Mouse (Mus musculus): ENCODE data around the gene 1700034I23Rik. TPM values are rescaled to one million over a fixed set of nuclear protein-coding genes. Genes with fewer than 3 reads are reported as not detected.

The 1700034I23Rik gene
- polyA plus RNA-seq (2021; fragmentation: Nextera tagmentation): not detected in 2 replicates
- long read RNA-seq, experiment 1: 0 reads
- long read RNA-seq, experiment 2: 0 reads

GRCm38 (mm10) chr3:40902443-40902842 lies at the start of gene 1700034I23Rik:
1700034I23Rik (minus strand) TSS chr3:40902543.

GRCm38 (mm10) chr3:40949170-40949902 lies 47.0 kb upstream of the 1700034I23Rik start, which contains the start of gene Larp1b:
Larp1b (plus strand) TSS chr3:40949828.

Other genes with a start within 250 kb of the 1700034I23Rik start
- gene Slc25a31, start 193.7 kb downstream of the 1700034I23Rik start, polyA plus RNA-seq (2021; fragmentation: Nextera tagmentation): 0.20 TPM in 1 of 2 replicates, not detected in the other
- gene Hspa4l, start 158.0 kb downstream of the 1700034I23Rik start, polyA plus RNA-seq (2021; fragmentation: Nextera tagmentation): 63.6 and 72.8 TPM in 2 replicates
- 2.6 and 2.8 TPM in 2 replicates for gene Plk4, start 102.5 kb downstream of the 1700034I23Rik start, polyA plus RNA-seq (2021; fragmentation: Nextera tagmentation)
- 12.0 and 12.2 TPM in 2 replicates for gene Mfsd8, start 55.7 kb downstream of the 1700034I23Rik start, polyA plus RNA-seq (2021; fragmentation: Nextera tagmentation)
- 14.6 and 15.7 TPM in 2 replicates for gene Abhd18, start 55.6 kb downstream of the 1700034I23Rik start, polyA plus RNA-seq (2021; fragmentation: Nextera tagmentation)
- gene Larp1b, start 47.3 kb upstream of the 1700034I23Rik start, polyA plus RNA-seq (2021; fragmentation: Nextera tagmentation): 2.1 and 4.9 TPM in 2 replicates
- gene Pgrmc2, start 180.5 kb upstream of the 1700034I23Rik start, polyA plus RNA-seq (2021; fragmentation: Nextera tagmentation): 5.9 and 7.6 TPM in 2 replicates